Mouse (Mus musculus) heart, embryonic 13.5 days (tissue): ENCODE results near the gene Zfp442. TPM values are rescaled to one million over a fixed set of nuclear protein-coding genes. Genes with fewer than 3 reads are reported as not detected.

Source experiments
- polyA plus RNA-seq: library from polyadenylated mRNA; unstranded; fragments of >200 nt; fragmentation: Nextera tagmentation; extraction: Ambion mirVana; gene quantifications from 2 replicates; pipeline ENCODE4 v1.2.1, GENCODE M21; 2015

The Zfp442 gene
- polyA plus RNA-seq, 1 experiment from 2014 or later = 3.8 TPM

Other genes starting within 250 kb of the Zfp442 start
- 4.0 and 4.1 TPM in 2 replicates for gene Zfp937, start 233.4 kb downstream of the Zfp442 start, polyA plus RNA-seq
- 2.9 and 3.2 TPM in 2 replicates for gene Gm21994, start 195.9 kb downstream of the Zfp442 start, polyA plus RNA-seq
- gene Gm14124, start 194.0 kb downstream of the Zfp442 start, polyA plus RNA-seq = not detected in 2 replicates
- gene Gm10130, start 127.8 kb downstream of the Zfp442 start, polyA plus RNA-seq = 1.9 and 2.2 TPM in 2 replicates
- 3.6 and 3.9 TPM in 2 replicates for gene 3300002I08Rik, start 88.7 kb downstream of the Zfp442 start, polyA plus RNA-seq
- gene Zfp345, start 33.6 kb upstream of the Zfp442 start, polyA plus RNA-seq = 0.06 TPM in 1 of 2 replicates, not detected in the other
- gene Cst7, start 118.9 kb upstream of the Zfp442 start, polyA plus RNA-seq = 0.15 and 0.31 TPM in 2 replicates
- gene Apmap, start 157.1 kb upstream of the Zfp442 start, polyA plus RNA-seq = 25.2 and 30.0 TPM in 2 replicates
- 7.6 and 8.4 TPM in 2 replicates for gene Acss1, start 217.0 kb upstream of the Zfp442 start, polyA plus RNA-seq
- gene Vsx1, start 237.9 kb upstream of the Zfp442 start, polyA plus RNA-seq = not detected in 2 replicates